In genomic region chr7:99085249-99085648, GRCm38 (mm10) we compare ENCODE assay signal across 10 mouse cellular contexts. TPM values are rescaled to one million over a fixed set of nuclear protein-coding genes. Genes with fewer than 3 reads are reported as not detected.
DNase-seq lines count a peak whose midpoint lies in the region; ATAC-seq and TF ChIP-seq lines count a peak whose summit lies in the region.
"Had no signal": no experiment of that assay in that cellular context is flagged by ENCODE, and none has a peak within 500 bp of the region (broad histone marks: within the 10 kb centered on the region; RNA-seq: fewer than 3 reads in every experiment).

No protein-coding gene starts in this region.

- H3K9ac ChIP-seq in liver, postnatal 0 days (replicated peaks), result no peak overlapping the region
- no peak overlapping the region for H3K9ac ChIP-seq in hindbrain, embryonic 14.5 days
- H3K9ac ChIP-seq: midbrain, embryonic 12.5 days had no signal

- H3K27me3 ChIP-seq in C2C12 (ENCODE audit: control insufficient read depth, insufficient read depth, insufficient read length), result no peaks in the 10 kb centered on the region
- H3K27me3 ChIP-seq in liver, postnatal 0 days (ENCODE audit: insufficient read depth, low read length), result no peaks in the 10 kb centered on the region
- H3K27me3 ChIP-seq in hindbrain, embryonic 14.5 days (ENCODE audit: control insufficient read depth, insufficient read depth, low read length), result no peaks in the 10 kb centered on the region
- H3K27me3 ChIP-seq: midbrain, embryonic 12.5 days had no signal

- H3K9me3 ChIP-seq in liver, postnatal 0 days (ENCODE audit: low read length), result no peaks in the 10 kb centered on the region
- no peaks in the 10 kb centered on the region for H3K9me3 ChIP-seq in hindbrain, embryonic 14.5 days (ENCODE audit: control insufficient read depth, low read length)
- H3K9me3 ChIP-seq: midbrain, embryonic 12.5 days had no signal

- H3K27ac ChIP-seq in liver, postnatal 0 days (ENCODE audit: low read depth), result no peak overlapping the region
- H3K27ac ChIP-seq in hindbrain, embryonic 14.5 days, result no peak overlapping the region
- H3K27ac ChIP-seq: midbrain, embryonic 12.5 days had no signal

- H3K36me3 ChIP-seq in C2C12 (ENCODE audit: control insufficient read depth, insufficient read depth), result peaks cover 10% of the 10 kb centered on the region
- peaks cover 25% of the 10 kb centered on the region for H3K36me3 ChIP-seq in liver, postnatal 0 days (replicated peaks; ENCODE audit: insufficient read depth, low read length)
- no peaks in the 10 kb centered on the region; the same call in 1 of the 2 replicates for H3K36me3 ChIP-seq in hindbrain, embryonic 14.5 days (replicated peaks; ENCODE audit: control insufficient read depth, insufficient read depth)
- H3K36me3 ChIP-seq: midbrain, embryonic 12.5 days had no signal

- no peak overlapping the region for H3K4me2 ChIP-seq in liver, postnatal 0 days (ENCODE audit: low read depth, low read length)
- no peak overlapping the region for H3K4me2 ChIP-seq in hindbrain, embryonic 14.5 days (replicated peaks)
- H3K4me2 ChIP-seq: midbrain, embryonic 12.5 days had no signal

- TF ChIP-seq CTCF in C2C12 (IDR thresholded peaks at IDR 0.05; ENCODE audit: control insufficient read depth, insufficient read depth, insufficient read length), result no peak
- no peak for TF ChIP-seq CTCF in liver, postnatal 0 days (IDR thresholded peaks at IDR 0.05; ENCODE audit: low read depth)

- peak; percentile 35 for DNase-seq in layer of hippocampus, adult 11-12 months (ENCODE audit: low spot score)
- no peak for DNase-seq in layer of hippocampus, postnatal 14 days (ENCODE audit: low spot score in 2 of 2)
- DNase-seq in adrenal gland, postnatal 36 days, result peak; percentile 78
- no peak for DNase-seq in liver, postnatal 0 days
- no peak for DNase-seq in B cell, adult 2 months
- no peak for DNase-seq in hindbrain, embryonic 14.5 days (ENCODE audit: low spot score)
- DNase-seq: kidney, adult 11 months had no signal

- no peaks in the 10 kb centered on the region for H3K79me3 ChIP-seq in C2C12 (ENCODE audit: low read depth)

- ATAC-seq in liver, postnatal 0 days, result peak; percentile 70
- no peak for ATAC-seq in hindbrain, embryonic 14.5 days (ENCODE audit: low FRiP score)
- no peak for ATAC-seq in monocyte, adult 5-6 weeks (replicated peaks; ENCODE audit: insufficient number of reproducible peaks, low FRiP score, low TSS enrichment, poor library complexity, severe bottlenecking)

- 0 out of 2 replicates have a peak, but pooled peaks cover 3% of the 10 kb centered on the region for H3K4me1 ChIP-seq in liver, postnatal 0 days (ENCODE audit: insufficient read depth)
- H3K4me1 ChIP-seq in hindbrain, embryonic 14.5 days (replicated peaks; ENCODE audit: control insufficient read depth, insufficient read depth, low read length), result no peaks in the 10 kb centered on the region
- H3K4me1 ChIP-seq: midbrain, embryonic 12.5 days had no signal

- no peak for TF ChIP-seq EP300 in liver, postnatal 0 days (IDR thresholded peaks at IDR 0.05; ENCODE audit: low read depth)

- no peak overlapping the region for H3K4me3 ChIP-seq in C2C12 (ENCODE audit: insufficient read depth, poor library complexity, severe bottlenecking)
- H3K4me3 ChIP-seq in liver, postnatal 0 days (ENCODE audit: low read depth, low read length), result no peak overlapping the region
- H3K4me3 ChIP-seq in hindbrain, embryonic 14.5 days (replicated peaks; ENCODE audit: low read length), result no peak overlapping the region
- H3K4me3 ChIP-seq: midbrain, embryonic 12.5 days had no signal

- no peak overlapping the region for H3ac ChIP-seq in C2C12 (ENCODE audit: control insufficient read depth, insufficient read length, low read depth)

- WGBS in liver, postnatal 0 days (ENCODE audit: insufficient replicate concordance), result 75% methylated on average over 3 of the region's 3 CpGs
- WGBS in hindbrain, embryonic 14.5 days, result 88% methylated on average over 3 of the region's 3 CpGs

- H3K79me2 ChIP-seq in C2C12 (ENCODE audit: control insufficient read depth, insufficient read depth), result no peaks in the 10 kb centered on the region

TF ChIP-seq in C2C12, 6 proteins besides CTCF, POLR2A, EP300 and RAD21:
- TF ChIP-seq USF1 (IDR thresholded peaks at IDR 0.05; ENCODE audit: low read depth), result no peak
- TF ChIP-seq MYOG (IDR thresholded peaks at IDR 0.05; ENCODE audit: control insufficient read depth, extremely low read depth, insufficient read length), result no peak
- no peak for TF ChIP-seq CEBPB (IDR thresholded peaks at IDR 0.05; ENCODE audit: low read depth)
- peak; percentile 77 for TF ChIP-seq MYOD1 (IDR thresholded peaks at IDR 0.05; ENCODE audit: control insufficient read depth, insufficient read length, low read depth)
- TF ChIP-seq MAX (IDR thresholded peaks at IDR 0.05), result no peak

RNA-seq across cellular contexts. Expression of gene Uvrag, which starts 55.7 kb away (rescaled TPM):
- total RNA-seq in layer of hippocampus, postnatal 14 days (2021), result 10 to 100 TPM; 44.6 to 45.8 TPM
- polyA plus RNA-seq in C2C12 (2012; fragmentation: generic; extraction: Trizol), result 9.0 TPM
- total RNA-seq in adrenal gland, postnatal 36 days (2021), result 10 to 100 TPM; 31.2 to 36.3 TPM
- 9.4 and 11.9 TPM in 2 replicates for polyA plus RNA-seq in liver, postnatal 0 days (2015; fragmentation: Nextera tagmentation; extraction: Ambion mirVana)
- polyA plus RNA-seq in hindbrain, embryonic 14.5 days (2014; fragmentation: Nextera tagmentation; extraction: Ambion mirVana), result 16.1 and 18.0 TPM in 2 replicates
- total RNA-seq in monocyte, adult 5-6 weeks (2017), result 90.8 to 94.9 TPM (median 92.1 TPM) in 3 replicates

Comparison
In these comparisons a context has a peak if more than half of its experiments do, and no peak if none do; other contexts are left out.
1. DNase-seq: peak in layer of hippocampus, adult 11-12 months (single experiment) and adrenal gland, postnatal 36 days (2 of 2); none in layer of hippocampus, postnatal 14 days (0 of 2), liver, postnatal 0 days (single experiment), B cell, adult 2 months (0 of 2) and hindbrain, embryonic 14.5 days (single experiment).